Mouse (Mus musculus) embryonic stem cell, embryonic (primary cell): ENCODE data around the gene Lrrc47.

ENCODE experiments used
- CTCF ChIA-PET, 4 experiments: fragments of 300-600 bp in 2 of 4; fragments of 350-600 bp in 2 of 4; sonication (Branson Sonifier 250); formaldehyde crosslinking; loops; one replicate each; lab custom pipeline; 2022; ENCODE audit warnings: inconsistent platforms in 2 of 4; lab: Charles Lee
- POLR2A ChIA-PET, 4 experiments: fragments of 300-600 bp in 2 of 4; fragments of 350-600 bp in 2 of 4; sonication (Branson Sonifier 250); formaldehyde crosslinking; loops; one replicate each; lab custom pipeline; 2022; ENCODE audit warnings: antibody characterized with exemption in 4 of 4, inconsistent platforms in 1 of 4; lab: Charles Lee

Gene Lrrc47

DNA sequence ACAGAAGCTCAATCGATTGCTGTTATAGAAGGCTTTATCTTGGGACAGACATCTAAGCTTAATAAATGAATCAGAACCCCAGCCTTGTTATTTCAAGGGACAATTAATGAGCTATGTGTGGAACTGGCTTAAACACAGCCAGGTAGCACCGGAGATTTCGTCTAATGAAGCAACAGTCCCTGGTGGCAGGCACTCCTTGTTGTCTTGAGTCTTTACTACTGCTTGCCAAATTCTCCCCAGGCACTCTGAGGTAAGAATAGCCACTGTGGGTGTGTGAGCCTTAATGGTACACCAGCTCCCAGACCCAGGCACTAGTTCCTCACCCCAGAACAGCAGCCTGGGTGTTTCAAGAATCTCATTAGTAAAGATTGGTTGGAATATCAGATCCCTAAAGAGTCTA lies 39.9 kb downstream of the Lrrc47 start:
- ChIA-PET POLR2A (interaction anchor here in 2 of 4 experiments (1.0 kb wide), 2 partner anchors 10 to 28 kb away, joined by 3 read pairs; no protein-coding TSS in a partner anchor), CTCF (interaction anchor here (0.6 to 2.3 kb wide), 10 partner anchors 11 to 250 kb away, joined by 3 to 13 read pairs (median 3); partner anchors contain the start of gene Arhgef16 (in 1 of the 4))

DNA sequence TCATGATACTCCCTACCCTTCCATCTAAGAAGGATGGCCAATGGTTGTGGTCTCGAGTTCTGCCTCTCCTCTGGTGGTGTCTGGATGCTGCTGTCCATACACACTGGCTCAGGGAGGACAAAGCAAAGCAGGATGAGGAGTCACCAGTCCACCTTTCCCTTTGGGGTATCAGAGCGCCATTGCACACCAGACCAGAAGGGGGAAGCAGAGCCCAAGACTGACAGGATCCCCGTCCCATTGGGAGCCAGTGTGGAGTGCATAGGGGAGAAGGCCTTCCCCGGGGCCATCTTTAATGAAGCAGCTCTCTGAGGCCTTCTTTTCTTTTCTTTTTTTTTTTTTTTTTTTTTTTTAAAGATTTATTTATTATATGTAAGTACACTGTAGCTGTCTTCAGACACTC lies 41.5 kb downstream of the Lrrc47 start:
- ChIA-PET CTCF (interaction anchor here in 3 of 4 experiments (0.6 to 2.3 kb wide), 15 partner anchors 8 to 1767 kb away, joined by 3 to 13 read pairs (median 5); partner anchors contain the start of gene Arhgef16 (in 1 of the 3)), POLR2A (interaction anchor here in 2 of 4 experiments (0.9 to 1.1 kb wide), 2 partner anchors 32 to 33 kb away, joined by 3 read pairs; no protein-coding TSS in a partner anchor)

DNA sequence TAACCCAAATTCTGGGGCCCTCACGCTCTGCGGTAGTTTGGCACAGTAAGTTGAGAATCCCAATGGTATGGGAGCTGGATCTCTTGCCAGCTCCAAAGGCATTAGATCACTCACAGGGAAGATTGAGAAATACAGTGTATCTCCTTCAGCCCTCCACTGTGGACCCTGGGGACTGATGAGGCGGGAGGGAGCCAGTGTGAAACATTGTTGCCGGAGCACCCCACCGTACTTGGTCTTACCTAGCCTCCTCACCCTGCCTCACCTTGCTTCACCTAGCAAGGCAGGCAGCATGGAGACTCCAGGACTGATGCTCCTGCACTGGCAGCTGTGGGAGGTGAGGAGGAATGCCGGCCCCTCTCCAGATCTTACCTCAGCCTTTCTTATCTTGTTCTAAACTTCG lies 44.0 kb downstream of the Lrrc47 start:
- POLR2A ChIA-PET: no interaction called here

DNA sequence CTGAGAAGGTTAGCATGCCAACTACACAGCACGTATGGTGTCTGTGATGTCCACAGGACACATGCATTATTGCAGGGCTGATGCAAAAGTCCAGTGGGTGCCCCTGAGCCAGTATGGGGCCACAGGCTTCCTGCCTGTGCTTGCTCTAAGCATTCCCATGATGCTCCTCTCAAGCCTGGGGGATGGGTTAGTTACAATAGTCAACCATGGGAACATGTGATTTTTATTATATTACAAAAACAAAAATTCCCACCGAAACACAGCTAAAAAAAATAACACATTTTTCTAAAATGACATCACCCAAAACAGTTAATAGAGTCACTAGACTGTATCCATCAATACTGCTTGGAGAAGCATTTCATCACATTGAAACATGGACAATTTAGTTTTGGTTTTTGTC lies 44.5 kb downstream of the Lrrc47 start:
- CTCF ChIA-PET: interaction anchor here in 1 of 4 experiments (1.9 kb wide), 1 partner anchor 10 kb away, joined by 4 read pairs; no protein-coding TSS in a partner anchor
- POLR2A ChIA-PET: no interaction called here

More for the DNA sequence above, 44.0 kb downstream of the Lrrc47 start:
- CTCF ChIA-PET: interaction anchor here in 1 of 4 experiments (1.9 kb wide), 1 partner anchor 10 kb away, joined by 4 read pairs; no protein-coding TSS in a partner anchor

DNA sequence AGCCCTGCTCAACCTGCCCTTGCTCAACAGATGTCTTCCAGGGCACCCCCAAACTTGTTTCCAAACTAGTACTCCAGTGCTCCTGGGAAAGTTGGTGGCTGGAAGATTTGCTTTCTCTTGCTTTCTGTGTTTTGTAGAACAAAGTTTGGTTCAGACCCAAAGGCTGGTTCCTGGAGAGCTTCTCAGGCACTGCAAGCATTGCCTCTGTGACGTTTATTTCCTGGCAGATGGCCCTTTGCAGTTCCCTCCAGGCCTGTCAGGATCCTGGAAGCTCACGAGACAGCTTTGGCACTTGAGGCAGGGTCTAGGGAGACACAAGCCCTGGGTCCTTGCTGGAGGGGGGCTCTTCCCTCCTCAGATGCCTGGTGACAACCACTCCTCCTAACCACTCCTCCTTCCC lies 45.1 kb downstream of the Lrrc47 start:
- POLR2A ChIA-PET: interaction anchor here in 1 of 4 experiments (0.6 kb wide), 1 partner anchor 648 kb away, joined by 3 read pairs; no protein-coding TSS in a partner anchor
- CTCF ChIA-PET: interaction anchor here in 1 of 4 experiments (1.0 to 1.9 kb wide), 2 partner anchors 9 to 14 kb away, joined by 3 to 4 read pairs; no protein-coding TSS in a partner anchor

DNA sequence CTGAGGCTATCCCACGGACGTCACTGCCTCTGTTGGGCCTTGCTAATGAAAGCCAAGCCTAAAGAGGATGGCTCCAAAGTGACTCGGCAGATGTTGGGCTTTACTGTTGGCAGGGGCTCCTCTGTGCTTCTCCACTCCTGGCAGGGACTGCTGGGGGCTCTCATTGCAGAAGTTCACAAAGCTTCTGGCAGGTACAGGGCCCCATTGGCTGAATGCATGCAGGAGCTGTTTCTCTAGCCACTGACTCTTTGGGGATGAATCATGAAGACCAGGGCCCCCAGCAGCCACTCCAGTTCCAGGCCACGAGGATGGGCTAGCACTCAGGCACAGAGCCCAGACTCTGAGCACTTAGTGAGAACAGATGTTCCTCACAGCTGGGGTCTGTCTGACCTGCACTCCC lies 46.2 kb downstream of the Lrrc47 start:
- POLR2A ChIA-PET: no interaction called here

DNA sequence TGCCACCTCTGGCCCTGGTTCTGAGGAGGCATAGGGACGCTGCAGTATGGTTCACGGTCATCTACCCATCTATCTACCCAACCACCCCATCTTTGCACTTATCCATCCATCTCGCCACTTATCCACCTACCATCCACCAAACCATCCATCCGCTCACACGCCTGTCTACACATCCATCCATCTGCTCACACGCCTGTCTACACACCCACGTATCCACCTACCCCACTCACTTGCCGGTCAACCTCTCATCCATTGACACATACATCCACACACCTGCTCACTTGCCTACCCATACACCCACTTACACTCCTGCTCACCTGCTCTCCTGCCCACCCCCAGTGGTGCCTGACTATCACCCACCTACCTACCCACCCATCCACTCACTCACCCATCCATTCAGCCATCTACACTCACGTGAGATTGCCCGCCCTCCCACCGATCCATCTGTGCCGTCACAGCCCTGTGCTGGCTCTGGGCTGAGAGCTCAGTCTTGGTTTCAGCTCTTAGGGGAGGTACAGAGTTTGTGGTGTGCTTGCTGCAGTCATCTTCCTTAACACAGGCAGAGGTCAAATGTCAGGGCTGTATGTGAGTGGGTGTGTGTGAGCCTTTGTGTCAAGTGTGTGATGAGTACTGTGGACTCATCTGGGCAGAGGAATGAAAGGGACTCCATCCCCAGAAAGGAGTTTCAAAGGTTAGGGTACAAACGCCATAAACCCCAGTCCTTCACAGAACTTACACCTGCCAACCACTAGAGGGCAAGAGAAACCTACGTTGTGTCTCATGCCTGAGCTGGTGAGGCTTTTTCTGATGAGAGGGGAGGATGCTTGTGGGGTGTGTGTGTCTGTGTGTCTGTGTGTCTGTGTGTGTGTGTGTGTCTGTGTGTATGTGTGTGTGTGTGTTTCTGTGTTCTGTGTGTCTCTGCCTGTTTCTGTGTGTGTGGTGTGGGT lies 53.6 kb downstream of the Lrrc47 start:
- ChIA-PET CTCF (interaction anchor here (0.5 to 3.0 kb wide), 67 partner anchors 9 to 1087 kb away, joined by 3 to 36 read pairs (median 4); partner anchors contain the start of genes Arhgef16 (in 2 of the 4), Smim1 (in 2 of the 4), Lrrc47 (in 1 of the 4) and Tprgl (in 1 of the 4)), POLR2A (interaction anchor here in 1 of 4 experiments (1.5 to 1.8 kb wide), 2 partner anchors 18 to 40 kb away, joined by 6 to 10 read pairs; no protein-coding TSS in a partner anchor)

More for the DNA sequence above, 46.2 kb downstream of the Lrrc47 start:
- CTCF ChIA-PET: interaction anchor here in 1 of 4 experiments (1.9 kb wide), 1 partner anchor 8 kb away, joined by 4 read pairs; no protein-coding TSS in a partner anchor

DNA sequence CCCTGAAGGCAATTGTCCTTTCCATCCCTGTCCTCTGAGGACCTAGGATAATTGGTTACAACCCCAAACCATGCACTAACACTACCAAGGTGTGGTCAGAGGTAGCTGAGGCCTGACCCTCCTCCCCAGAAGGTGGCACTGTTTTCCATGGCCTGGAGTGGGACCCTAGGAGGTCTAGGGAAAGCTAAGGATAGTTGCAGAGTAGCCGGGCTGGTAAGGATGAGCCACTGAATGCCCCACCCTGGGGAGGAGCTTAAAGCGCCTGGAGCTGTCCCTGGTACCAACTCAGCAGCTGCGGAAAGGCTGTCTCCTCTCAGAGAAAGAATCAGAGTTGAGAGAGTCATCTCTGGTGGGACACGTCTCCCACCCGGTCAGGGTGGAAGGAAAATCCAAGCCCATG lies 59.4 kb downstream of the Lrrc47 start:
- POLR2A ChIA-PET: interaction anchor here (0.5 to 5.7 kb wide), 20 partner anchors 10 to 231 kb away, joined by 3 to 33 read pairs (median 4); partner anchors contain the start of genes Arhgef16 (in 1 of the 4), Lrrc47 (in 1 of the 4) and Tprgl (in 1 of the 4)
- CTCF ChIA-PET: interaction anchor here (0.5 to 3.7 kb wide), 73 partner anchors 9 to 1757 kb away, joined by 3 to 92 read pairs (median 4); partner anchors contain the start of genes Arhgef16 (in 2 of the 4), Smim1 (in 2 of the 4), Tprgl (in 2 of the 4) and A430005L14Rik (in 1 of the 4)
